Mouse (Mus musculus) liver, embryonic 15.5 days (tissue): ENCODE results near the gene Mfrp. TPM values are rescaled to one million over a fixed set of nuclear protein-coding genes. Genes with fewer than 3 reads are reported as not detected.

Experiments used
- ATAC-seq: fragments of 200-750 bp; cut with Nextera tagmentation; 2 replicates; pipeline ENCODE4 v1.8.0; 2017; ENCODE audit warnings: moderate number of reproducible peaks, mild to moderate bottlenecking, moderate library complexity; ENCODE audit not compliant: insufficient read depth
- H3K27ac ChIP-seq: fragments of 300-500 bp; sonication (generic); replicated peaks from 2 replicates; pipeline ENCODE4 v1.5.1; 2015; ENCODE audit warnings: mild to moderate bottlenecking, inconsistent platforms
- H3K27me3 ChIP-seq: fragments of 300-500 bp; sonication (generic); 2 replicates; pipeline ENCODE4 v1.6.1; 2015; ENCODE audit warnings: mild to moderate bottlenecking, inconsistent platforms
- H3K36me3 ChIP-seq: fragments of 300-500 bp; sonication (generic); replicated peaks from 2 replicates; pipeline ENCODE4 v1.6.1; 2015; ENCODE audit warnings: moderate library complexity, mild to moderate bottlenecking, inconsistent platforms
- H3K4me1 ChIP-seq: fragments of 300-500 bp; sonication (generic); replicated peaks from 2 replicates; pipeline ENCODE4 v1.6.1; 2015; ENCODE audit warnings: inconsistent platforms
- H3K4me2 ChIP-seq: fragments of 300-500 bp; sonication (generic); 2 replicates; pipeline ENCODE4 v1.6.1; 2015; ENCODE audit warnings: moderate library complexity, mild to moderate bottlenecking, inconsistent platforms
- H3K4me3 ChIP-seq: fragments of 300-500 bp; sonication (generic); replicated peaks from 2 replicates; pipeline ENCODE4 v1.5.1; 2015; ENCODE audit warnings: mild to moderate bottlenecking, inconsistent platforms
- H3K9ac ChIP-seq: fragments of 300-500 bp; sonication (generic); 2 replicates; pipeline ENCODE4 v1.6.1; 2015; ENCODE audit warnings: moderate library complexity, mild to moderate bottlenecking, inconsistent platforms
- H3K9me3 ChIP-seq: fragments of 300-500 bp; sonication (generic); replicated peaks from 2 replicates; pipeline ENCODE4 v1.6.1; 2016; ENCODE audit warnings: inconsistent platforms
- WGBS: fragments of 180-500 bp; shearing (Covaris S2); methylation state at CpG from one replicate; pipeline ENCODE4 v1.1.7; 2015; ENCODE audit warnings: mixed read lengths; ENCODE audit not compliant: insufficient replicate concordance; 5-methylcytosine and 5-hydroxymethylcytosine counted together
- polyA plus RNA-seq: library from polyadenylated mRNA; unstranded; fragments of >200 nt; fragmentation: Nextera tagmentation; extraction: Ambion mirVana; gene quantifications from 2 replicates; pipeline ENCODE4 v1.2.1, GENCODE M21; 2015

Mfrp gene
- 0.10 TPM in 1 of 2 replicates, not detected in the other for polyA plus RNA-seq

- H3K4me3 ChIP-seq, result no peak within 1 kb of the TSS
- H3K36me3 ChIP-seq, result peaks cover 18% of the 10 kb centered on the region; the same call in 1 of the 2 replicates
- H3K27me3 ChIP-seq, result no peaks in the 10 kb centered on the region
- no peaks in the 10 kb centered on the region for H3K9me3 ChIP-seq
- 79% methylated on average over 9 of the region's 9 CpGs for WGBS
- H3K27ac ChIP-seq, result no peak within 1 kb of the TSS
- no peak for ATAC-seq
- peaks cover 7% of the 10 kb centered on the region; the same call in 1 of the 2 replicates for H3K4me1 ChIP-seq
- no peak within 1 kb of the TSS for H3K4me2 ChIP-seq
- H3K9ac ChIP-seq, result no peak within 1 kb of the TSS
Observed at GRCm38 (mm10) chr9:44101490-44101889, at the start of gene Mfrp. TSS of gene Mfrp (plus strand) at chr9:44101729.

- no peak for ATAC-seq
- no peak overlapping the region for H3K4me3 ChIP-seq
- H3K9me3 ChIP-seq, result no peaks in the 10 kb centered on the region
- no peak overlapping the region for H3K27ac ChIP-seq
- H3K36me3 ChIP-seq, result no peaks in the 10 kb centered on the region
- no peak overlapping the region for H3K4me2 ChIP-seq
- peaks cover 6% of the 10 kb centered on the region for H3K27me3 ChIP-seq
- 48% methylated on average over 3 of the region's 3 CpGs for WGBS
- H3K9ac ChIP-seq, result no peak overlapping the region
- H3K4me1 ChIP-seq, result no peaks in the 10 kb centered on the region
Observed at GRCm38 (mm10) chr9:44052855-44053254, 48.7 kb upstream of the Mfrp start.

GRCm38 (mm10) chr9:44053936-44054335, 47.6 kb upstream of the Mfrp start:
- H3K27ac ChIP-seq, result no peak overlapping the region
- WGBS, result 35% methylated on average over 1 of the region's 1 CpGs
- H3K9me3 ChIP-seq, result no peaks in the 10 kb centered on the region
- no peak overlapping the region for H3K4me2 ChIP-seq
- no peaks in the 10 kb centered on the region for H3K36me3 ChIP-seq
- H3K4me1 ChIP-seq, result no peaks in the 10 kb centered on the region
- no peak for ATAC-seq
- no peak overlapping the region for H3K4me3 ChIP-seq
- no peak overlapping the region for H3K9ac ChIP-seq
- no peaks in the 10 kb centered on the region for H3K27me3 ChIP-seq

- Histone ChIP-seq H3K9me3 (no peaks in the 10 kb centered on the region), H3K4me3 (no peak overlapping the region), H3K4me2 (no peak overlapping the region), H3K4me1 (no peaks in the 10 kb centered on the region), H3K9ac (no peak overlapping the region), H3K27me3 (peaks cover 4% of the 10 kb centered on the region; the same call in 1 of the 2 replicates), H3K36me3 (no peaks in the 10 kb centered on the region), H3K27ac (no peak overlapping the region)
- no peak for ATAC-seq
- 59% methylated on average over 6 of the region's 6 CpGs for WGBS
Observed at GRCm38 (mm10) chr9:44058606-44059005, 42.9 kb upstream of the Mfrp start.

GRCm38 (mm10) chr9:44065177-44065576, 36.4 kb upstream of the Mfrp start:
- H3K36me3 ChIP-seq, result no peaks in the 10 kb centered on the region
- WGBS, result 18% methylated on average over 1 of the region's 1 CpGs
- no peak overlapping the region for H3K27ac ChIP-seq
- H3K4me1 ChIP-seq, result peaks cover 17% of the 10 kb centered on the region
- no peaks in the 10 kb centered on the region for H3K9me3 ChIP-seq
- no peak overlapping the region for H3K9ac ChIP-seq
- no peak for ATAC-seq
- H3K4me3 ChIP-seq, result no peak overlapping the region
- H3K27me3 ChIP-seq, result peaks cover 8% of the 10 kb centered on the region
- H3K4me2 ChIP-seq, result no peak overlapping the region

GRCm38 (mm10) chr9:44066785-44067225, 34.7 kb upstream of the Mfrp start, which contains the start of gene Usp2:
TSS of gene Usp2 (plus strand) at chr9:44067021.
- Histone ChIP-seq H3K9me3 (no peaks in the 10 kb centered on the region), H3K36me3 (no peaks in the 10 kb centered on the region), H3K4me1 (peaks cover 17% of the 10 kb centered on the region), H3K27me3 (peaks cover 18% of the 10 kb centered on the region), H3K4me2 (peak within 1 kb of the TSS; percentile 84), H3K9ac (peak within 1 kb of the TSS; percentile 44), H3K27ac (no peak within 1 kb of the TSS), H3K4me3 (peak within 1 kb of the TSS; percentile 51)
- WGBS, result 0% methylated on average over 38 of the region's 38 CpGs
- ATAC-seq, result peak; percentile 86

- peak overlapping the region; percentile 51 for H3K4me3 ChIP-seq
- peak overlapping the region; percentile 44 for H3K9ac ChIP-seq
- H3K4me1 ChIP-seq, result peaks cover 17% of the 10 kb centered on the region
- peak; percentile 45 for ATAC-seq
- no peaks in the 10 kb centered on the region for H3K9me3 ChIP-seq
- peak overlapping the region; percentile 84 for H3K4me2 ChIP-seq
- peaks cover 24% of the 10 kb centered on the region for H3K27me3 ChIP-seq
- no peak overlapping the region for H3K27ac ChIP-seq
- 5% methylated on average over 15 of the region's 15 CpGs for WGBS
- no peaks in the 10 kb centered on the region for H3K36me3 ChIP-seq
Observed at GRCm38 (mm10) chr9:44067241-44067959, 34.1 kb upstream of the Mfrp start.

GRCm38 (mm10) chr9:44067960-44068330, 33.6 kb upstream of the Mfrp start:
- Histone ChIP-seq H3K4me1 (peaks cover 17% of the 10 kb centered on the region), H3K4me3 (no peak overlapping the region), H3K36me3 (no peaks in the 10 kb centered on the region), H3K4me2 (no peak overlapping the region), H3K9ac (no peak overlapping the region), H3K27me3 (peaks cover 26% of the 10 kb centered on the region), H3K27ac (no peak overlapping the region), H3K9me3 (no peaks in the 10 kb centered on the region)
- WGBS, result 70% methylated on average over 6 of the region's 6 CpGs
- ATAC-seq, result no peak

GRCm38 (mm10) chr9:44069252-44069651, 32.3 kb upstream of the Mfrp start:
- ATAC-seq, result no peak

GRCm38 (mm10) chr9:44070113-44070843, 31.3 kb upstream of the Mfrp start:
- Histone ChIP-seq H3K9ac (no peak overlapping the region), H3K36me3 (no peaks in the 10 kb centered on the region), H3K4me1 (peaks cover 17% of the 10 kb centered on the region), H3K27me3 (peaks cover 22% of the 10 kb centered on the region), H3K4me3 (no peak overlapping the region), H3K9me3 (no peaks in the 10 kb centered on the region), H3K27ac (no peak overlapping the region), H3K4me2 (no peak overlapping the region)
- 60% methylated on average over 14 of the region's 14 CpGs for WGBS
- ATAC-seq, result no peak

More at GRCm38 (mm10) chr9:44069252-44069651, 32.3 kb upstream of the Mfrp start:
- H3K4me1 ChIP-seq, result peaks cover 17% of the 10 kb centered on the region
- WGBS, result 31% methylated on average over 7 of the region's 7 CpGs
- H3K9me3 ChIP-seq, result no peaks in the 10 kb centered on the region
- H3K4me2 ChIP-seq, result no peak overlapping the region
- no peak overlapping the region for H3K27ac ChIP-seq
- H3K4me3 ChIP-seq, result no peak overlapping the region
- no peaks in the 10 kb centered on the region for H3K36me3 ChIP-seq
- peaks cover 22% of the 10 kb centered on the region for H3K27me3 ChIP-seq
- H3K9ac ChIP-seq, result no peak overlapping the region

- peaks cover 22% of the 10 kb centered on the region for H3K27me3 ChIP-seq
- WGBS, result 57% methylated on average over 8 of the region's 8 CpGs
- no peak overlapping the region for H3K4me2 ChIP-seq
- H3K36me3 ChIP-seq, result no peaks in the 10 kb centered on the region
- H3K9me3 ChIP-seq, result no peaks in the 10 kb centered on the region
- H3K9ac ChIP-seq, result no peak overlapping the region
- no peak for ATAC-seq
- H3K27ac ChIP-seq, result no peak overlapping the region
- H3K4me3 ChIP-seq, result no peak overlapping the region
- peaks cover 17% of the 10 kb centered on the region for H3K4me1 ChIP-seq
Observed at GRCm38 (mm10) chr9:44070844-44071231, 30.7 kb upstream of the Mfrp start.
